Mouse (Mus musculus): ENCODE data around the gene Gtf2ird1. TPM values are rescaled to one million over a fixed set of nuclear protein-coding genes. Genes with fewer than 3 reads are reported as not detected.

Gene Gtf2ird1
- polyA plus RNA-seq, 1 experiment from 2014 or later, result 75.6 TPM

DNA sequence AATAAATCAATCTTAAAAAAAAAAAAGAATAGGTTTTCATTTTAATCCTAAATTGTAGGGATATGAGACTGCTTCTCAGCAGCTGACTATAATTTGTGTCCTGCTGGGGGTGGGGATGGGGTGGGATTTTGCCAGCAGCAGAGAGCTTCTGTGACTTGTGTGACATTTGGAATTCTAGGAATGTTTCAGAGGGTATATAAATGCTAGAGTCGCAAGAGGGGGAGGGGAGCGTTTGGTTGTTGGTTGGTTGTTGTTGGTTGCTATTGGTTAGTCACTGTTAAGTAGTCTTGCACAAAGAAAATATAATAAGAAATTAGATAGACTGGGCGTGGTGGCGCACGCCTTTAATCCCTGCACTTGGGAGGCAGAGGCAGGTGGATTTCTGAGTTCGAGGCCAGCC is 137.6 kb downstream of the Gtf2ird1 start:
- DNase-seq (ENCODE audit: low spot score), result no peak
- no peak for ATAC-seq (ENCODE audit: insufficient read depth, low FRiP score, low TSS enrichment)
- Histone ChIP-seq H3K9ac (ENCODE audit: low read length) (no peak overlapping the region), H3K4me3 (ENCODE audit: low read depth, low read length) (no peak overlapping the region), H3K9me3 (ENCODE audit: control insufficient read depth, low read length) (no peaks in the 10 kb centered on the region), H3K27ac (ENCODE audit: low read depth, low read length) (no peak overlapping the region), H3K4me2 (ENCODE audit: low read depth) (no peak overlapping the region), H3K36me3 (ENCODE audit: control insufficient read depth, insufficient read depth, low read length) (no peaks in the 10 kb centered on the region), H3K27me3 (ENCODE audit: control insufficient read depth, insufficient read depth, low read length) (no peaks in the 10 kb centered on the region), H3K4me1 (ENCODE audit: control insufficient read depth, insufficient read depth, low read length) (peaks cover 9% of the 10 kb centered on the region)
- 93% methylated on average over 6 of the region's 6 CpGs for WGBS

DNA sequence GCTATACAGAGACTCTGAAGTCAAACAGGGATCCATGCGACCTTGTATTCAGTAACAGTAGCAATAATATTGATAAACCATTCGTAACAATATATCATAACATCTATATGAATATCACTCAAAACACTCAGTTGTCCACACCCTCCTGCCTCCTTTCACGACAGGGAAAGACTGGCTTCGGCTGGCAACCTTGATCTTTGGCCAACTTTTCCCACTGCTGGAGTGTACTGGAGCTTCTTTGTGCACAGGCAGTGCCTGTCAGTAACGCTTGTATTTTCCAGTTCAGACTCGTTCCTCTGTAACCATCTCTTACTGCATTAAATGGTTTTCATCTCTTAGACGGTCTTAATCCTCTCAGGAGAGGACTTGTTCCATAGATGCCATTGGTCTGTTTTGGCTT is 139.8 kb downstream of the Gtf2ird1 start:
- Histone ChIP-seq H3K4me2 (ENCODE audit: low read depth) (no peak overlapping the region), H3K4me1 (ENCODE audit: control insufficient read depth, insufficient read depth, low read length) (peaks cover 12% of the 10 kb centered on the region), H3K4me3 (ENCODE audit: low read depth, low read length) (no peak overlapping the region), H3K9me3 (ENCODE audit: control insufficient read depth, low read length) (no peaks in the 10 kb centered on the region), H3K9ac (ENCODE audit: low read length) (no peak overlapping the region), H3K36me3 (ENCODE audit: control insufficient read depth, insufficient read depth, low read length) (no peaks in the 10 kb centered on the region), H3K27me3 (ENCODE audit: control insufficient read depth, insufficient read depth, low read length) (no peaks in the 10 kb centered on the region), H3K27ac (ENCODE audit: low read depth, low read length) (no peak overlapping the region)
- 85% methylated on average over 7 of the region's 7 CpGs for WGBS
- ATAC-seq (ENCODE audit: insufficient read depth, low FRiP score, low TSS enrichment), result no peak
- DNase-seq (ENCODE audit: low spot score), result no peak

DNA sequence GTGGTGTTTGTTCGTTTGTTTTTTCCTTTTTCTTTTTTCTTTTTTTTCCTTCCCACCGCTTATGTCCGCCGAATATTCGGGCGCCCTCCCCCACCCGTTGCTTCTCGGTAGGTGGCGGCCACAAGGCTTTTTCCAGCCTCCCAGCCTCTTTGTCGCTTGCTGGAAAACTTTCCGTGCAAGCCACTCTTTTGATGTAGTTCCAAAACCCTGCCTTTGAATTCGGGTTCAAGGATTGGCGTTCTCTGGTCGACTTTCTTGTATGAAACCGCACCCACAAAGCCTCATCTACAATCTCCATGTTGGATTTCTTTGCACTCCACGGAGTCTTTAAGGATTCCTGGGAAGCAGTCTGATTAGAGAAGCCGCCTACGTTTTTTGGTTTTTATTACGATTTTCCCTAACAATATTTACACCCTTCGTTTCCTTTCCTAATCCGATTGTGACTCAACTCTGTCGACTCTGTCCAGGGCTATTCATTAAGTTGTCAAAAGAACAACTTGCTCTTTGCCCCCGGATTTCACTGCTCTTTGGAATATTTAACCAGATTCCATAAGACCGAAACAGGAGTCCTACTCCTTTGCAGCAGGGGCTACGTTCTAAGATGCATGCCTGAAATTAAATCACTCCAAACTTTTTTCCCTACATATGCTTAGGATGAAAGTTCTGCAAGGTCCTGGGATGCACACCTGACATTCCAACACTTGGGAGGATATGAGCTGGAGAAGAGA is 140.7 kb downstream of the Gtf2ird1 start:
- ATAC-seq (ENCODE audit: insufficient read depth, low FRiP score, low TSS enrichment) (no peak), DNase-seq (ENCODE audit: low spot score) (peak; percentile 68)
- Histone ChIP-seq H3K4me1 (ENCODE audit: control insufficient read depth, insufficient read depth, low read length) (peaks cover 12% of the 10 kb centered on the region), H3K4me3 (ENCODE audit: low read depth, low read length) (peak overlapping the region; percentile 88), H3K9ac (ENCODE audit: low read length) (peak overlapping the region; percentile 100), H3K36me3 (ENCODE audit: control insufficient read depth, insufficient read depth, low read length) (peaks cover 4% of the 10 kb centered on the region; the same call in 1 of the 2 replicates), H3K4me2 (ENCODE audit: low read depth) (peak overlapping the region; percentile 69), H3K9me3 (ENCODE audit: control insufficient read depth, low read length) (no peaks in the 10 kb centered on the region), H3K27me3 (ENCODE audit: control insufficient read depth, insufficient read depth, low read length) (no peaks in the 10 kb centered on the region), H3K27ac (ENCODE audit: low read depth, low read length) (peak overlapping the region; percentile 97)
- 2% methylated on average over 25 of the region's 25 CpGs for WGBS

DNA sequence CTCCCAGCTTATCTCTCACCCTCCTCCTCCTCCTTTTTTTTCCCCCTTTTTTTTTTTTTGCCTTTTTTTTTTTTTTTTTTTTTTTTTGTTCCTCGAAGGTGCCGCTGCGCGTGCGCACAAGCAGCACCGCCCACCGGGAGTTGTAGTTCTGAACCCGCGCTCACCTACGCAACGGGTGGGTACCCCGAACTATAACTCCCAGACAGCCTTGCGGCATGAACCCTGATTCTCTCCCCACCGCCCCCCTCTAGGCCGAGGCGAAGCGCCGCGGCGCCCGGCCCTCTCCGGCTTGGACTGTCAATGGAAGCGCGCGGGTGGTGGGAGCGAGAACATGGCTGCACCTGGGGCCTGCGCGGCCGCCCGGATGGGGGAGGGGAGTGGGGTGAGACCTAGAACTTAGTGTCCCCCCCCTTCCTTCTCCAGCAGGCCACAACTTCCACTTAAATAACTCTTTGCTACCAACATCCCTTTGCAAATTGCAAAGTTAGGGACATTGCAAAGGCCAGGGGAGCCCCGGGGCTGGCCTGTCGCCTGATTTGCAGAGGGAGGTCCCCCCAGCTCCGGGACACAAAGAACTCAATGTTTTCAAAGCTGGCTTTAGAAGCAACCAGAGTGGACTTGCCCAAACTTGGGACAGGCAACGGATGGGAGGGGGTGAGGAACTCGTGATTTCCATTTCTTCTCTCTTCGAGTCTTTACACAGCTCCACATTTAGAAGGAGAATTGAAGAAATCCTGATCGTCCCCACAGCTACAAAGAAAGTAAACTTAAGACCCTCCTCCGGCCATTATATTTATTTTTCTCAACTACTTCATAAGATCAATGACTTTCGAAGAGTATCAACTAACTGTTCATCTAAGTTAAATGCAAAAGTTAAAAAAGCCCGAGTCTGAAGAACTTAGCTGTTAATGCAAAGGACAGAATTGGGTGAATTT is 141.6 kb downstream of the Gtf2ird1 start, which contains the start of gene Gtf2i:
Gene Gtf2i, minus strand, starts transcription at position 73 of the 935 bp plus-strand sequence.
- DNase-seq (ENCODE audit: low spot score) (peak; percentile 97), ATAC-seq (ENCODE audit: insufficient read depth, low FRiP score, low TSS enrichment) (peak; percentile 92)
- peak within 1 kb of the TSS; percentile 69 for H3K4me2 ChIP-seq (ENCODE audit: low read depth)
- H3K27ac ChIP-seq (ENCODE audit: low read depth, low read length), result peak within 1 kb of the TSS; percentile 97
- H3K9me3 ChIP-seq (ENCODE audit: control insufficient read depth, low read length), result no peaks in the 10 kb centered on the region
- WGBS, result 1% methylated on average over 36 of the region's 40 CpGs
- H3K9ac ChIP-seq (ENCODE audit: low read length), result peak within 1 kb of the TSS; percentile 100
- H3K4me1 ChIP-seq (ENCODE audit: control insufficient read depth, insufficient read depth, low read length), result peaks cover 12% of the 10 kb centered on the region
- no peaks in the 10 kb centered on the region for H3K27me3 ChIP-seq (ENCODE audit: control insufficient read depth, insufficient read depth, low read length)
- peaks cover 10% of the 10 kb centered on the region; the same call in 1 of the 2 replicates for H3K36me3 ChIP-seq (ENCODE audit: control insufficient read depth, insufficient read depth, low read length)
- peak within 1 kb of the TSS; percentile 88 for H3K4me3 ChIP-seq (ENCODE audit: low read depth, low read length)

DNA sequence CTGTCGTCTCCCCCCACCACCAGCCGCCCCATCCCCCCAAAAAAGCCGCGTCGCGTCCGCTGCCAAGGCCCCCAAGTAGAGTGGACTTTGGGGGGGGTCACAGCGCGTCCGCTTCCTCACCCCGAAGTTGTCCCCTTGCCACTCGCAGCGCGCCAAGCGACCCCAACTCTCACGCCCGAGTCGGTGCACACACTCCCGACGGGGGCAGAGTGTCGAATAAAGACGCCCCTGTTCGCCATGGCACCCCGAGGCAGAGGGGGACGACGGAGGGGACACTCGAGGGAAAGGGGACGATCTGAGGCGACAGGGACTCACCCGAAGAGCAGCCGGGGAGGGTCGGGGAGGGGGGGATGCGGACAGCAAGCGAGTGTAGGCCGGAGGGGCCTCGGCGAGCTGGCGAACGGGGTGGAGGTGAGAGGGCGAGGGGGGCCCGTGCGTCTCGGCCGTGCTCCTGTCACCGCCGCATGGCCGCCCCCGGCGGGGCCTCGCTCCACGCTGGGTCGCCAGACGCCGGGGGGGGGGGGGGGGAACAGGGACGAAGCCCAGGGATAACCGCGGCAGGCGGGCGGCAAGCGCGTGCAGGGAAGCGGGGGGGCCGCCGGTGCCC is 142.3 kb downstream of the Gtf2ird1 start:
- Histone ChIP-seq H3K4me1 (ENCODE audit: control insufficient read depth, insufficient read depth, low read length) (peaks cover 12% of the 10 kb centered on the region), H3K36me3 (ENCODE audit: control insufficient read depth, insufficient read depth, low read length) (peaks cover 15% of the 10 kb centered on the region), H3K9ac (ENCODE audit: low read length) (peak overlapping the region; percentile 100), H3K4me2 (ENCODE audit: low read depth) (peak overlapping the region; percentile 69), H3K27me3 (ENCODE audit: control insufficient read depth, insufficient read depth, low read length) (no peaks in the 10 kb centered on the region), H3K4me3 (ENCODE audit: low read depth, low read length) (peak overlapping the region; percentile 88), H3K27ac (ENCODE audit: low read depth, low read length) (peak overlapping the region; percentile 97), H3K9me3 (ENCODE audit: control insufficient read depth, low read length) (no peaks in the 10 kb centered on the region)
- ATAC-seq (ENCODE audit: insufficient read depth, low FRiP score, low TSS enrichment), result peak; percentile 52
- under 1% methylated on average over 30 of the region's 64 CpGs for WGBS
- peak; percentile 75 for DNase-seq (ENCODE audit: low spot score)

DNA sequence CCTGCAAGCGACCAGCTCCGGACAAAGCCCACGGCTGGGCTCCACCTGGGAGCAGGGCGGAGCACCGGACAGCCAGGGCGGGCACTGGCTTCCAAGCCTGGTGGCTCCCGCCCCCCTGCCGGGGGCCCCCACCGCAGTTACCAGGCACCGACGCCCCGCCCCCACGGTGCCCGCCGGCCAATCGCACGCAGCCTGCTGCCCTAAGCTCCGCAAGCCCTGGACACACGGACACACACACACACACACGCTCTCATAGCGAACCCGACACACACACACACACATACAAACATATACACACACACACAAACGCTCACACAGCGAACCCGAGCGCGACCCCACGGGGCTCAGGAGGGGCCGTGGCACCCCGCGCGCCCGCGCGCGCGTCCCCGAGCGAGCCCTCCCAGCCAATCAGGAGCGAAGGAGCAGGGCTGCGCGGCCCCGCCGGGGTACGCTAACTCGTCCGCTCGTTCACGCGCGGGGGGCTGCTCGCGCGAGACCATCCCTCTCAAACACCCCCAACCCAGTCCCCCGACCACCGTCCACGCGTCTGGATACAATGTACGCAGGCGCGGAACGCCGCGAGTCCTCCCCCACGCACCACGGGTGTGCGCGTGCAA is 143.0 kb downstream of the Gtf2ird1 start:
- WGBS, result under 1% methylated on average over 61 of the region's 68 CpGs
- H3K27ac ChIP-seq (ENCODE audit: low read depth, low read length), result peak overlapping the region; percentile 97
- H3K4me2 ChIP-seq (ENCODE audit: low read depth), result peak overlapping the region; percentile 69
- H3K9me3 ChIP-seq (ENCODE audit: control insufficient read depth, low read length), result no peaks in the 10 kb centered on the region
- H3K27me3 ChIP-seq (ENCODE audit: control insufficient read depth, insufficient read depth, low read length), result no peaks in the 10 kb centered on the region
- DNase-seq (ENCODE audit: low spot score) (peak; percentile 99), ATAC-seq (ENCODE audit: insufficient read depth, low FRiP score, low TSS enrichment) (peak; percentile 75)
- peak overlapping the region; percentile 88 for H3K4me3 ChIP-seq (ENCODE audit: low read depth, low read length)
- H3K4me1 ChIP-seq (ENCODE audit: control insufficient read depth, insufficient read depth, low read length), result peaks cover 12% of the 10 kb centered on the region
- H3K36me3 ChIP-seq (ENCODE audit: control insufficient read depth, insufficient read depth, low read length), result peaks cover 17% of the 10 kb centered on the region
- H3K9ac ChIP-seq (ENCODE audit: low read length), result peak overlapping the region; percentile 100

DNA sequence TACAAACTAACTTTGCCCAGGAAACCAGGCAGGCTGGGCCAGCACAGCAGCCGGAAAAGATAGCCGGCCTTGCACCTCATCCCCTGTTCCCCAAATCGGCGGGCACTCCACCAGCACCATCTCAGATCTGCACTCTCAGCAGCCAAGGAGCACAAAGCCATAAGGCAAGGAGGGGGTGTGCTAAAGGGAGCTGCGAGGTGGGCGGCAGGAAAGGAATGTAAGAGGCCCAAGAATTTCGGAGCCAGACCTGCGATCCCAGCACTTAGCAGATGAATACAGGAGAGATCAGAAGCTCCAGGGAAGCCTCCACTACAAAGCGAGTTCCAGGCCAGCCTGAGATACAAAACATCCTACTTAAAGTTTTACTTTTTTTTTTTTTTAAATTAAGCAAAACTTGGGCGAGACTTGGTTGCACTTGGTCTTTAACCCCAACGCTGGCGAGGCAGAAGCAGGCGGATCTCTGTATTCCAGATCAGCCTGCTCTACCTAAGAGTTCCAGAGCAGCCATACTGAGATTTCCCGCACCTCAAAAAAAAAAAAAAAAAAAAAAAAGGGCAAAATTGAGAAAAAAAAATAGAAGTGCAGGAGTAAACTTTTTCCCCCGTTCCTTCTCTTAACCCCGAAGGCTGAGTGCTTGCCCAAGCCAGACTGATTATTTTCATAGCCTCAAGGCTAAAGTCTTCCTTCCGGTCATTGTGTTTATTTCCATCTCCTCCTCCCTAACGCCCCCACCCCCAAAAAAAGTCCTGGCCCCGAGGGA is 143.6 kb downstream of the Gtf2ird1 start:
- H3K4me3 ChIP-seq (ENCODE audit: low read depth, low read length), result peak overlapping the region; percentile 88
- 3% methylated on average over 19 of the region's 19 CpGs for WGBS

More for the DNA sequence above, 143.6 kb downstream of the Gtf2ird1 start:
- Histone ChIP-seq H3K4me2 (ENCODE audit: low read depth) (peak overlapping the region; percentile 69), H3K4me1 (ENCODE audit: control insufficient read depth, insufficient read depth, low read length) (peaks cover 12% of the 10 kb centered on the region), H3K36me3 (ENCODE audit: control insufficient read depth, insufficient read depth, low read length) (peaks cover 17% of the 10 kb centered on the region), H3K27ac (ENCODE audit: low read depth, low read length) (peak overlapping the region; percentile 97), H3K27me3 (ENCODE audit: control insufficient read depth, insufficient read depth, low read length) (no peaks in the 10 kb centered on the region), H3K9me3 (ENCODE audit: control insufficient read depth, low read length) (no peaks in the 10 kb centered on the region), H3K9ac (ENCODE audit: low read length) (peak overlapping the region; percentile 100)
- ATAC-seq (ENCODE audit: insufficient read depth, low FRiP score, low TSS enrichment) (no peak), DNase-seq (ENCODE audit: low spot score) (peak; percentile 29)

Data from neural tube, embryonic 11.5 days (tissue).